Mouse (Mus musculus) frontal cortex, adult 2 months (tissue): ENCODE measurements around the gene 2310050C09Rik. TPM values are rescaled to one million over a fixed set of nuclear protein-coding genes. Genes with fewer than 3 reads are reported as not detected.

ENCODE experiments used
- DNase-seq, 2 experiments: peaks; one replicate each; pipeline ENCODE4 v3.0.0; 2022; ENCODE audit warnings: low spot score in 1 of 2; ENCODE audit errors: extremely low spot score in 1 of 2
- polyA plus RNA-seq: library from polyadenylated mRNA; depleted of rRNA; stranded (reverse); fragments of >200 nt; gene quantifications from 2 replicates; pipeline ENCODE4 v1.2.3, GENCODE M21; 2012; rRNA removed

2310050C09Rik gene
- not detected in 2 replicates for polyA plus RNA-seq

- DNase-seq, result no peak
Observed at GRCm38 (mm10) chr3:92870116-92870515, at the start of gene 2310050C09Rik. TSS of gene 2310050C09Rik (minus strand) at chr3:92870216.

- DNase-seq, result peak in 1 of 2 experiments; percentile 61
Observed at GRCm38 (mm10) chr3:92907571-92907970, 37.6 kb upstream of the 2310050C09Rik start.

- no peak for DNase-seq
Observed at GRCm38 (mm10) chr3:92905182-92905581, 35.2 kb upstream of the 2310050C09Rik start.

GRCm38 (mm10) chr3:92903640-92904039 is 33.6 kb upstream of the 2310050C09Rik start:
- DNase-seq, result peak in 1 of 2 experiments; percentile 22

- peak in 1 of 2 experiments; percentile 75 for DNase-seq
Observed at GRCm38 (mm10) chr3:92902992-92903391, 33.0 kb upstream of the 2310050C09Rik start.

GRCm38 (mm10) chr3:92894489-92894888 is 24.5 kb upstream of the 2310050C09Rik start:
- no peak for DNase-seq

GRCm38 (mm10) chr3:92894063-92894462 is 24.0 kb upstream of the 2310050C09Rik start:
- no peak for DNase-seq

- DNase-seq, result peak in 1 of 2 experiments; percentile 15
Observed at GRCm38 (mm10) chr3:92874180-92874579, 4.2 kb upstream of the 2310050C09Rik start.

GRCm38 (mm10) chr3:92851186-92851585 is 18.8 kb downstream of the 2310050C09Rik start, which contains the start of gene Lce1l:
TSS of gene Lce1l (minus strand) at chr3:92851286.
- DNase-seq, result no peak

GRCm38 (mm10) chr3:92827108-92827507 is 42.9 kb downstream of the 2310050C09Rik start, which contains the start of gene Kprp:
TSS of gene Kprp (minus strand) at chr3:92827247.
- no peak for DNase-seq

GRCm38 (mm10) chr3:92825808-92826207 is 44.2 kb downstream of the 2310050C09Rik start:
- no peak for DNase-seq

Other genes with a start within 250 kb of the 2310050C09Rik start
- not detected in 2 replicates for gene Lce6a, start 248.6 kb downstream of the 2310050C09Rik start, polyA plus RNA-seq
- gene Lce1a1, start 221.9 kb downstream of the 2310050C09Rik start, polyA plus RNA-seq, result not detected in 2 replicates
- not detected in 2 replicates for gene Lce1b, start 213.3 kb downstream of the 2310050C09Rik start, polyA plus RNA-seq
- not detected in 2 replicates for gene Lce1a2, start 199.9 kb downstream of the 2310050C09Rik start, polyA plus RNA-seq
- not detected in 2 replicates for gene Lce1c, start 191.0 kb downstream of the 2310050C09Rik start, polyA plus RNA-seq
- not detected in 2 replicates for gene Lce1d, start 183.0 kb downstream of the 2310050C09Rik start, polyA plus RNA-seq
- gene Lce1e, start 161.1 kb downstream of the 2310050C09Rik start, polyA plus RNA-seq, result not detected in 2 replicates
- not detected in 2 replicates for gene Lce1f, start 149.9 kb downstream of the 2310050C09Rik start, polyA plus RNA-seq
- gene Gm38119, start 131.1 kb downstream of the 2310050C09Rik start, polyA plus RNA-seq, result not detected in 2 replicates
- not detected in 2 replicates for gene Lce1g, start 117.9 kb downstream of the 2310050C09Rik start, polyA plus RNA-seq
- not detected in 2 replicates for gene Lce1h, start 105.2 kb downstream of the 2310050C09Rik start, polyA plus RNA-seq
- not detected in 2 replicates for gene Lce1i, start 91.3 kb downstream of the 2310050C09Rik start, polyA plus RNA-seq
- gene Lce1j, start 79.7 kb downstream of the 2310050C09Rik start, polyA plus RNA-seq, result not detected in 2 replicates
- gene Lce1k, start 62.3 kb downstream of the 2310050C09Rik start, polyA plus RNA-seq, result not detected in 2 replicates
- gene Kprp, start 43.0 kb downstream of the 2310050C09Rik start, polyA plus RNA-seq, result 0.04 TPM in 1 of 2 replicates, not detected in the other
- gene Lce1l, start 18.9 kb downstream of the 2310050C09Rik start, polyA plus RNA-seq, result not detected in 2 replicates
- not detected in 2 replicates for gene Lce3a, start 56.0 kb upstream of the 2310050C09Rik start, polyA plus RNA-seq
- gene Lce3b, start 62.8 kb upstream of the 2310050C09Rik start, polyA plus RNA-seq, result not detected in 2 replicates
- gene Lce3c, start 74.3 kb upstream of the 2310050C09Rik start, polyA plus RNA-seq, result not detected in 2 replicates
- gene Lce3d, start 87.2 kb upstream of the 2310050C09Rik start, polyA plus RNA-seq, result not detected in 2 replicates
- not detected in 2 replicates for gene Lce3e, start 96.8 kb upstream of the 2310050C09Rik start, polyA plus RNA-seq
- gene Lce3f, start 122.0 kb upstream of the 2310050C09Rik start, polyA plus RNA-seq, result not detected in 2 replicates
- gene Crct1, start 145.5 kb upstream of the 2310050C09Rik start, polyA plus RNA-seq, result not detected in 2 replicates
- gene Lce1m, start 148.8 kb upstream of the 2310050C09Rik start, polyA plus RNA-seq, result not detected in 2 replicates
- not detected in 2 replicates for gene Gm4858, start 198.6 kb upstream of the 2310050C09Rik start, polyA plus RNA-seq